Mouse (Mus musculus) ES-Bruce4 (cell line): ENCODE data around the gene Samd15.

ENCODE experiments used
- CTCF ChIP-seq: IDR thresholded peaks from one replicate; pipeline ENCODE4 v1.8.1; 2011; ENCODE audit warnings: low read depth, low read length
- POLR2A ChIP-seq: IDR thresholded peaks from one replicate; pipeline ENCODE4 v1.8.1; 2011; ENCODE audit warnings: low read length; ENCODE audit not compliant: insufficient read depth

DNA sequence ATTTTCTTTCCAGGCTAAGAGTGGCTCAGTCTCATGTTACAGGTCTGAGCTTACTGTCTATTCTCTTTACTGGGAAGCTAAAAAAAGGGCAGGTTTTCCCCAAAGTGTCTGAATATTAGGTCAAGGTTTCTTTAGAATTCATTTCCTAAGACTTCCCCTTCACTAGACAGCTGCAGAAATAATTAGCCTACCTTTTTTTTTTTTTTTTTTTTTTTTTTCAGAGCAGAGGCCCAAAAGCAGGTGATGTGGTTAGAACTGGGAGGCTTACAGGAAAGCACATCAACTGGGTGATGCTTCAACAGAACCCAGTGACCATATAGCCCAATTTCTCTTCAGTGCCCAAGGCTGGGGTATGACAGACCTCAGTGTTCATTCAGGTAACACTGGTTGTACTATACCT lies 3.2 kb upstream of the Samd15 start:
- TF ChIP-seq CTCF, result no peak
- TF ChIP-seq POLR2A, result no peak
